In the genomic region with DNA sequence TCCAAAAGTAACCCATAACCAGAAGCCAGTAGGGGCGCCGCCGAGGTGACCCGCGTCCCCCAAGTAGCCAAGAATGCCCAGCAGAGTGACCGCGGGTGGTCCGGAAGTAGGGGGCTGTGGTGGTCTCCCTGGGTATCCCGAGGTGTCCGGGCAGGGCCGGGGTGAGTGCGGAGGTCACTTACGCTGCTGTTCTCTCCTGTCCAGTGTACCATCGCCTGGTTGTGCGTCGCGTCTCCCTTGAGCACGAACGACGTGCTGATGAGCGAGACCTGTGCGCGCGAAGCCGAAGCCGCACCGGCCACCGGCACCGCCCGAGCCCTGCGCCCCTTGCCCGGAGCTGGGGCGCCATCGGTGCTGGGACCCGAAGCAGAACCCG, we compare ENCODE assay signal across 8 mouse cellular contexts. TPM values are rescaled to one million over a fixed set of nuclear protein-coding genes. Genes with fewer than 3 reads are reported as not detected.
DNase-seq lines count a peak whose midpoint lies in the region; ATAC-seq and TF ChIP-seq lines count a peak whose summit lies in the region.

No protein-coding gene starts in this region.

- peak overlapping the region; percentile 79 for H3K4me3 ChIP-seq in kidney, embryonic 16.5 days (ENCODE audit: low read length)
- peak overlapping the region; percentile 64 for H3K4me3 ChIP-seq in heart, postnatal 0 days (ENCODE audit: low read depth, low read length)
- H3K4me3 ChIP-seq in liver, postnatal 0 days (ENCODE audit: low read depth, low read length): peak overlapping the region; percentile 53

- no peak for TF ChIP-seq EP300 in heart, postnatal 0 days (IDR thresholded peaks at IDR 0.05; ENCODE audit: low read depth)
- no peak for TF ChIP-seq EP300 in liver, postnatal 0 days (IDR thresholded peaks at IDR 0.05; ENCODE audit: low read depth)

- H3K36me3 ChIP-seq in kidney, embryonic 16.5 days (ENCODE audit: insufficient read depth, low read length): no peaks in the 10 kb centered on the region
- no peaks in the 10 kb centered on the region for H3K36me3 ChIP-seq in heart, postnatal 0 days (replicated peaks; ENCODE audit: control insufficient read depth, insufficient read depth, low read length)
- H3K36me3 ChIP-seq in liver, postnatal 0 days (replicated peaks; ENCODE audit: insufficient read depth, low read length): no peaks in the 10 kb centered on the region

- no peak overlapping the region for H3K27ac ChIP-seq in kidney, embryonic 16.5 days (ENCODE audit: low read length)
- no peak overlapping the region for H3K27ac ChIP-seq in heart, postnatal 0 days (ENCODE audit: low read depth)
- H3K27ac ChIP-seq in liver, postnatal 0 days (ENCODE audit: low read depth): no peak overlapping the region

- 0 out of 2 replicates have a peak, but pooled peaks have one; percentile 11 for ATAC-seq in kidney, embryonic 16.5 days (ENCODE audit: low FRiP score, low TSS enrichment)
- peak; percentile 34 for ATAC-seq in heart, postnatal 0 days (ENCODE audit: insufficient read depth, low read depth)
- peak; percentile 20; the same call in 1 of the 2 replicates for ATAC-seq in liver, postnatal 0 days
- ATAC-seq in monocyte, adult 5-6 weeks (replicated peaks; ENCODE audit: insufficient number of reproducible peaks, low FRiP score, low TSS enrichment, poor library complexity, severe bottlenecking): no peak

- H3K4me1 ChIP-seq in kidney, embryonic 16.5 days (ENCODE audit: insufficient read depth, low read length): peaks cover 28% of the 10 kb centered on the region
- peaks cover 12% of the 10 kb centered on the region; the same call in 1 of the 2 replicates for H3K4me1 ChIP-seq in heart, postnatal 0 days (ENCODE audit: control insufficient read depth, insufficient read depth)
- H3K4me1 ChIP-seq in liver, postnatal 0 days (ENCODE audit: insufficient read depth): peaks cover 7% of the 10 kb centered on the region

- peak overlapping the region; percentile 99 for H3K4me2 ChIP-seq in kidney, embryonic 16.5 days (replicated peaks; ENCODE audit: low read depth, low read length)
- H3K4me2 ChIP-seq in heart, postnatal 0 days (ENCODE audit: low read depth, low read length): peak overlapping the region; percentile 99
- peak overlapping the region; percentile 78 for H3K4me2 ChIP-seq in liver, postnatal 0 days (ENCODE audit: low read depth, low read length)

- whole genome bisulfite sequencing in kidney, embryonic 16.5 days: under 1% methylated on average over 36 of the region's 36 CpGs
- under 1% methylated on average over 36 of the region's 36 CpGs for WGBS in heart, postnatal 0 days
- 2% methylated on average over 32 of the region's 36 CpGs for WGBS in liver, postnatal 0 days (ENCODE audit: insufficient replicate concordance)

- TF ChIP-seq CTCF in heart, postnatal 0 days (IDR thresholded peaks at IDR 0.05; ENCODE audit: low read depth): no peak
- no peak for TF ChIP-seq CTCF in liver, postnatal 0 days (IDR thresholded peaks at IDR 0.05; ENCODE audit: low read depth)

- H3K9ac ChIP-seq in kidney, embryonic 16.5 days (replicated peaks; ENCODE audit: low read length): peak overlapping the region; percentile 87
- H3K9ac ChIP-seq in heart, postnatal 0 days (replicated peaks; ENCODE audit: low read depth, low read length): peak overlapping the region; percentile 49
- peak overlapping the region; percentile 55; the same call in 1 of the 2 replicates for H3K9ac ChIP-seq in liver, postnatal 0 days (replicated peaks)

- H3K9me3 ChIP-seq in kidney, embryonic 16.5 days (ENCODE audit: low read length): no peaks in the 10 kb centered on the region
- H3K9me3 ChIP-seq in heart, postnatal 0 days (replicated peaks; ENCODE audit: control insufficient read depth, low read length): no peaks in the 10 kb centered on the region
- no peaks in the 10 kb centered on the region for H3K9me3 ChIP-seq in liver, postnatal 0 days (ENCODE audit: low read length)

- H3K27me3 ChIP-seq in kidney, embryonic 16.5 days (ENCODE audit: insufficient read depth, low read length): peaks cover 3% of the 10 kb centered on the region; the same call in 1 of the 2 replicates
- H3K27me3 ChIP-seq in heart, postnatal 0 days (ENCODE audit: control insufficient read depth, insufficient read depth, low read length): peaks cover 24% of the 10 kb centered on the region
- peaks cover 14% of the 10 kb centered on the region for H3K27me3 ChIP-seq in liver, postnatal 0 days (ENCODE audit: insufficient read depth, low read length)

- DNase-seq in kidney, postnatal 14 days: no peak
- DNase-seq in embryo, embryonic 10 days (ENCODE audit: low spot score): peak; percentile 49
- DNase-seq in heart, postnatal 0 days (ENCODE audit: low spot score): no peak
- no peak for DNase-seq in liver, postnatal 0 days
- no peak for DNase-seq in frontal cortex, postnatal 25 days (ENCODE audit: low spot score in 2 of 2)
- DNase-seq in ovary, postnatal 14 days (ENCODE audit: low spot score): no peak

RNA-seq across cellular contexts. Expression of a gene that starts 0.6 kb away (rescaled TPM):
- 11.1 and 11.6 TPM in 2 replicates for polyA plus RNA-seq in kidney, embryonic 16.5 days (2015; fragmentation: Nextera tagmentation; extraction: Ambion mirVana)
- total RNA-seq in heart, postnatal 0 days (2014; rRNA removed; ENCODE audit: low replicate concordance): 19.2 and 32.6 TPM in 2 replicates
- 3.3 and 3.7 TPM in 2 replicates for polyA plus RNA-seq in heart, postnatal 0 days (2015; fragmentation: Nextera tagmentation; extraction: Ambion mirVana)
- polyA plus RNA-seq in liver, postnatal 0 days (2015; fragmentation: Nextera tagmentation; extraction: Ambion mirVana): 0.30 and 0.33 TPM in 2 replicates
- total RNA-seq in monocyte, adult 5-6 weeks (2017): 0.85 to 4.7 TPM (median 1.4 TPM) in 3 replicates
